Mouse (Mus musculus) thymus, adult 2 months (tissue): ENCODE measurements around the gene Rnaset2b. TPM values are rescaled to one million over a fixed set of nuclear protein-coding genes. Genes with fewer than 3 reads are reported as not detected.
"Not testable (repeated sequence)": the region's sequence is repeated elsewhere in the genome, so short reads cannot be mapped to it uniquely, and the experiment has no call there.

Source experiments
- DNase-seq: peaks from one replicate; pipeline ENCODE4 v3.0.0; 2021
- H3K27ac ChIP-seq: fragments of 200-500 bp; 2 replicates; pipeline ENCODE4 v1.5.1; 2012; ENCODE audit warnings: low read length, control low read depth; ENCODE audit not compliant: control insufficient read depth, insufficient read depth
- H3K27me3 ChIP-seq: fragments of 200-500 bp; 2 replicates; pipeline ENCODE4 v1.6.1; 2012; ENCODE audit warnings: mild to moderate bottlenecking, low read length, moderate library complexity, mixed read lengths; ENCODE audit not compliant: control insufficient read depth, insufficient read depth
- H3K36me3 ChIP-seq: fragments of 200-500 bp; 2 replicates; pipeline ENCODE4 v1.6.1; 2012; ENCODE audit warnings: mild to moderate bottlenecking, low read length, moderate library complexity; ENCODE audit not compliant: control insufficient read depth, insufficient read depth
- H3K4me1 ChIP-seq: fragments of 200-500 bp; replicated peaks from 2 replicates; pipeline ENCODE4 v1.6.1; 2012; ENCODE audit warnings: low read length; ENCODE audit not compliant: control insufficient read depth, insufficient read depth
- H3K4me3 ChIP-seq: fragments of 200-500 bp; 2 replicates; pipeline ENCODE4 v1.5.1; 2012; ENCODE audit warnings: mild to moderate bottlenecking, low read length, control low read depth, moderate library complexity; ENCODE audit not compliant: control insufficient read depth, insufficient read depth
- WGBS: fragments of 180-500 bp; shearing (Covaris S2); methylation state at CpG from one replicate; pipeline ENCODE4 v1.1.7; 2018; 5-methylcytosine and 5-hydroxymethylcytosine counted together
- polyA plus RNA-seq: library from polyadenylated mRNA; depleted of rRNA; stranded (reverse); fragments of >200 nt; gene quantifications from 2 replicates; pipeline ENCODE4 v1.2.3, GENCODE M21; 2012

Rnaset2b gene
- polyA plus RNA-seq, 1 experiment: 196 TPM

DNA sequence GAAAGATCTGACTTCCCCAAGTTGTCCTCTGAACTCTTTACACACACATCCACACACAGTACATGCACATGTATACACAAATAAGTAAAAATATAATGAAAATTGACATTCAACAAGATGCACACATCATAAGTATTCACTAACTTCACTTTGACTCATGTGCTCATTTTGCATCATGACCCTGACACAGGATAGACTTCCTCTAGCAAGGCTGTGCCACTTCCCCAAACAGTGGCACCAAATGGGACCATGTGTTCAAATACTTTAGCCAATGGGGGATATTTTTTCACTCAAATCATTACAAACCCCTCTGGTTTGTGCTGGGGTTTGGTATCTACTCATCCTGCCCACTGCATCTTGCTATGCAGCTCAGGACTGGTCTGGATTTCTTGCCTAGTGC is 38.5 kb downstream of the Rnaset2b start:
- not testable (repeated sequence) for H3K36me3 ChIP-seq, DNase-seq

DNA sequence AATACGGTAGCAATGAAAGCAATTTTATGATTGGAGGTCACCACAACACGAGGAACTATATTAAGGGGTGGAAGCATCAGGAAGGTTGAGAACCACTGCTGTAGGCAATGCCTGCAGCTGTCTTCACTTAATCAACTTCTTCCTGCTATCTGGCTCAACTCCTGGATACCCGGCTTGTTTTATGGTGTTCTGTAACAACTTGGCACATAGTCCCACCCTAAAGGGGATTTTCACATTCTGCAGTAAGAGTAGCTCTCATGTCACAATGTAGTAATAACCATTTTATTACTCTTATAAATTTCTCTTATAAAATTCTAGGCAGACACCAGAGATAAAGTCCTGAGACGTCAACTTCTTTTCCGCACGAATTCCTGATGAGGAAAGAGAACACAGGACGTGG is 39.0 kb downstream of the Rnaset2b start:
- not testable (repeated sequence) for H3K36me3 ChIP-seq, H3K27me3 ChIP-seq
- no CpG with 5 or more reads among the region's 7 CpGs for WGBS

More for the DNA sequence above, 38.5 kb downstream of the Rnaset2b start:
- not testable (repeated sequence) for H3K4me1 ChIP-seq, H3K27me3 ChIP-seq, H3K4me3 ChIP-seq, H3K27ac ChIP-seq

DNA sequence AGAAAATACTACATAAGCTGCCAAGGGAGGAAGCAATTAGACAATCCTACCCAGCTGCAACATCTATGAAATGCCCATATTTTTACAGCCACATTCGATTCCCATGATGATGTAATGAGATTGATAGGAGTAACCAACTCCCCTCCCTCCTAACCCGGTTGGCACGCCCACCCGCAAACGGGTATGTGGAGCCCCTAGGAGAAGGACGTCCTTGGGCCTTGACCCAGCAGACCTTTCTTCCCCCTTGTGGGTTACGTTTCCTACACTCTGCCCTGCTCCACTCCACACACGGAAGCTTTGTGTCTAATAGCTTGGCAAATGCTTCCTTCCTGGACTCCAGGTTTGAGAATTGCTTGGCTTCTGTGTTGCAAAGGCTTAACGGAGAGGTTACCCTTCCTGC is 39.5 kb downstream of the Rnaset2b start:
- DNase-seq, H3K4me1 ChIP-seq, H3K4me3 ChIP-seq, H3K27ac ChIP-seq, H3K36me3 ChIP-seq, H3K27me3 ChIP-seq: not testable (repeated sequence)
- 31% methylated on average over 6 of the region's 9 CpGs for WGBS

More for the DNA sequence above, 39.0 kb downstream of the Rnaset2b start:
- not testable (repeated sequence) for DNase-seq, H3K27ac ChIP-seq, H3K4me1 ChIP-seq, H3K4me3 ChIP-seq

DNA sequence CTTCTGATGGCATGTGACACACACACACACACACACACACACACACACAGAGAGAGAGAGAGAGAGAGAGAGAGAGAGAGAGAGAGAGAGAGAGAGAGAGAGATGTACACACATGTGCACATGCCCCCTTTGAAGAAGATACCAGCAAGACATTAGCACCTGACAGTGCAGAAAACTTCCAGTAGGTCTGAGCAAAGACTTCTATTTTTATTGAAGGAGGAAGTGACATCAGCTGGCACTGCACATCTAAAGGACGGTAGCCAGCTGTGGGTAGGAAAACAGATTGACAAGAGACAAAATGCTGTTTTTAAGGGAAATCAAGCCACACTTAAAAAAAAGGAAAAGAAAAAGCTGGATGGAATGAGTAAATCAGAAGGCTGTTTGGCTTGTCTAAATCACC is 43.8 kb downstream of the Rnaset2b start:
- not testable (repeated sequence) for H3K4me1 ChIP-seq, H3K27ac ChIP-seq, H3K36me3 ChIP-seq, DNase-seq, H3K4me3 ChIP-seq, H3K27me3 ChIP-seq
- no CpG with 5 or more reads among the region's 1 CpGs for WGBS

DNA sequence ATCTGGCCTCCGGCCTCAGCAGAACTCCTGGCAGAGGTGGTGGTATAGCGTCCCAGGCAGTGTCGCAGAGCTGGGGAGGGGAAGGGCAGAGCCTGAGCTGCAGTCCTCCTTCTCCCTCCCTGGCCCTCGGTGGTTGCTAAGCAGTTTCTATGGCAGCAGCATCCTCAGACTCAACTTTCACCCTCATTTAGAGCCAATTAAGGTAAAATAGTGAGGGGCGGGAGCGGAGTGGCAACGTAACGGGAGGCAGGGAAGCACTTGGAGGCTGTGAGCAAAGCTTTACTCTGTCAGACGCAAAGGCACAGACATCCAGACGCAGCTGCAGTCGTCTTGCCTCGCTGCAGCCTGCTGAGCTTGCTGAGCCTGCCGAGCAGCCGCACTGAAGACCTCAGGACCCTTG is 54.8 kb downstream of the Rnaset2b start, which contains the start of gene Gm1604a:
Gene Gm1604a (plus strand): TSS at position 312 of the 400 bp plus-strand sequence.
- H3K4me1 ChIP-seq, H3K27ac ChIP-seq, H3K4me3 ChIP-seq, DNase-seq, H3K27me3 ChIP-seq, H3K36me3 ChIP-seq: not testable (repeated sequence)
- WGBS: 55% methylated on average over 6 of the region's 14 CpGs

DNA sequence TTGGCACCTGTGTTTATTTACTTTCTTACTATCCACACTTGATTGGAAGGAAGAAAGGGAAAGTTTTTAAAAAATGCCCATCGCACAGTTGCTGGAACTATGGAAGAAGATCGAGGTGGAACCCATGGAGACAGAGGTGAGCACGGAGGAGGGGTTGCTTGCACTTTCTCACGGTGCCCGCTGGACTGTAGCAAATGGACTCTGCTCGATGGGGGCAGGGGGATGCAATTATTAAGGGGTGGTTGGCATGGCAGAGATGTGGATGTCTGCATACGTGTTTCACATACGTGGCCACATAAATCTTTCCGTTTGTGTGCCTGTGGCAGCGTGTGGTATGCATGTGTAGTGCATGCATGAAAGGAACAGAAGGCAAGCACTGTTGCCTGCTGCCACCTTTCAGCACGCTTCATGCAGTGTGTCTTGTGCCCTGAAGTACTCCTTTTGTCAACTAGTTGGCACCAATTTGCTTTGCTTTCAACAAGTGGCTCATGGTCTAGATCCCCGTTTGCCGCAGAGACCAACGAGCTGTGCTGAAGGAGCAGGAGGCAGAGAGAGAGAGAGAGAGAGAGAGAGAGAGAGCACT is 55.4 kb downstream of the Rnaset2b start:
- DNase-seq, H3K27me3 ChIP-seq, H3K4me1 ChIP-seq, H3K36me3 ChIP-seq, H3K4me3 ChIP-seq, H3K27ac ChIP-seq: not testable (repeated sequence)
- WGBS: 90% methylated on average over 3 of the region's 14 CpGs

DNA sequence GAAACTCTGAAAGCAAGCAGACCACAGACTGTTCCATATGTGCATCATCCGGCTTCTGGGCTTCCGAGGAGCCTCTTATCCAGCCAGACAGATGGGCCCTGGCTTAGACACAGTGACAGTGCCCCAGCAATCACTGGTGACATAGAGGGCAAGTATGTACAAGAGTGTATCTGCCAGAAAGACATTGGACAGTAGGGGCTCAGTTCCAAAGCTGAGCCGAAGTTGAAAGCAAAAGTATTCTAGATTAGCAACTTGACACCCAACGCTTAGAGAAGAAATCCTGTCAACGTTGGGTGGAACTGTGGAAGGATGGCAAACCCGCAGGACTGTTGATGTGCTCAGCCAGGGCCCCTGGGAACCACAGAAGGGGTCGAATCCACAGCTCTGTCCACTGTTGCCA is 59.8 kb downstream of the Rnaset2b start:
- H3K4me3 ChIP-seq, H3K36me3 ChIP-seq, DNase-seq, H3K4me1 ChIP-seq, H3K27me3 ChIP-seq, H3K27ac ChIP-seq: not testable (repeated sequence)
- 73% methylated on average over 5 of the region's 7 CpGs for WGBS

DNA sequence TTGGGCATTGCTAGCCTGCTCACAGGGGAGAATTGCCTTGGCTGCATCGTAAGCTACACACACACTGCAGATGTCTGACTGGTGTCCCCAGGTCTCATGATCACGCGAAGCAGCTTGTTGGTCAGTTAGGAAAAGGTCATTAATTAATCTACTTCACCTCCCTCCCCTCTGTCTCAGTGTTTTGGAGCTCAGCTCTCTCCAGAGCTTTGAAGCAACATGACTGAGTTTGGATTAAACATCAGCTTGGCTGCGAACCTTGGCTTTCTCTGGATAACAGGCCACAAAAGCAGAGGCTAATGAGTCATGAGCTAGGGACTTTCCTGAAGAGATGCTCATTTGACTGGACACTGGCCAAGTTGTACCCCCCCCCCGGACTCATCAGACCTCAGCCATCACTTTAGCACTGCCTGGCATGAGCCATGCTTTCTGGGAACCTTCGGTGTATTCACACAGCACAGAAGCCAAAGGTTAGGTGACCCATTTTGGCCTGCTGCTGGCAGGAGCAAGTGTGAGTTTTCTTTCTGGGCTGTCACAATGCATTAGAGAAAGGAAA is 60.3 kb downstream of the Rnaset2b start:
- not testable (repeated sequence) for H3K27ac ChIP-seq, H3K4me3 ChIP-seq, DNase-seq, H3K27me3 ChIP-seq, H3K36me3 ChIP-seq
- 89% methylated on average over 3 of the region's 6 CpGs for WGBS
- H3K4me1 ChIP-seq: peaks cover 11% of the 10 kb centered on the region

DNA sequence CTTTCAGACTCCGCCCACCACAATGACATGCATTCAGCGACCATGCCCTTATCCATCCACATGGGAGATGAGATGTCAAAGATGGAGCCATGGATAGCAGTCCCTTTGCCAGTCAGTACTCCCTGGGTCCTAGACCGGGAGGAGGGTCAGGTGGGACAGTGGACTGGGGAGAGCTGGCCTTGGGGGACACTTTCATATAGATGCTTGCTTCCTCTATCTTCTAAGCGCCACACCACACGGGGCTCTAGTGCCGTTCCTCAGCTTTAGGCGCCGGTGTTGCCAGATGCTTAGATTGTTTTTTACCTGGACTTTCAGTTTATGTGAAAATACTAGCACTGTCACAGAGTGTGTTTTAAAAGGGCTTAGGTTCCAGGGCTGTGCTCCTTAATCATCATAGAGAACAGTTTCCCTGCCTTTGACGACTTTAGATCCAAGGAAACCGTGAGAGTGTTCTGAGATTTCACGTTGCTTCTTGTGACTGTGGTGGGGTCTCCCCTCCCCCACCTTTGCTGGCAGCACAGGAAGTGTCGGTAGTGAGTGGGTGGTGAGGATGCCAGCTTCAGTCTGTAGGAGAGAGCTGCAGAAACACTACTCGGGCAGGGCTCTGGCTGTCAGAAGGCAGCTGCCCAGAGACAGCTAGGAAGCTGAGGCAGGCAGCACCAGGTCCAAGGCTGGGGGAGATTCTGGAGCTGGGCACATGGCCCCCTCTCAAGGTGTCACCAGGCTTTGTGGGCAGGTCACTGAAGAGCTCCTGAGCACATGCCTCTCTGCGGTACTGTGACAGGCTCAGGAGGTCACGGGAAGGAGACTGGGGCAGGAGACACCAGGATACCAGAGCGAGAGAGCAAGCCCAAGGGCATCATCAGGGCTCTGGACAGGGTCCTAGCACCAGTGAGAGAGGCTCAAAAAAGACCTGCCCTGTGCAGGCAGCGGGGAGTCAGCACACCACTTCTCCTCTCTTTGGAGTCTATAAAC is 63.0 kb downstream of the Rnaset2b start:
- H3K36me3 ChIP-seq, DNase-seq, H3K27me3 ChIP-seq, H3K4me3 ChIP-seq: not testable (repeated sequence)
- whole genome bisulfite sequencing: 59% methylated on average over 3 of the region's 17 CpGs
- H3K4me1 ChIP-seq: peaks cover 17% of the 10 kb centered on the region
- H3K27ac ChIP-seq: peak overlapping the region; percentile 86
